Mouse (Mus musculus): ENCODE measurements around the gene Rps8. TPM values are rescaled to one million over a fixed set of nuclear protein-coding genes. Genes with fewer than 3 reads are reported as not detected.

Gene Rps8
- polyA plus RNA-seq, 1 experiment from 2014 or later = 894 TPM

DNA sequence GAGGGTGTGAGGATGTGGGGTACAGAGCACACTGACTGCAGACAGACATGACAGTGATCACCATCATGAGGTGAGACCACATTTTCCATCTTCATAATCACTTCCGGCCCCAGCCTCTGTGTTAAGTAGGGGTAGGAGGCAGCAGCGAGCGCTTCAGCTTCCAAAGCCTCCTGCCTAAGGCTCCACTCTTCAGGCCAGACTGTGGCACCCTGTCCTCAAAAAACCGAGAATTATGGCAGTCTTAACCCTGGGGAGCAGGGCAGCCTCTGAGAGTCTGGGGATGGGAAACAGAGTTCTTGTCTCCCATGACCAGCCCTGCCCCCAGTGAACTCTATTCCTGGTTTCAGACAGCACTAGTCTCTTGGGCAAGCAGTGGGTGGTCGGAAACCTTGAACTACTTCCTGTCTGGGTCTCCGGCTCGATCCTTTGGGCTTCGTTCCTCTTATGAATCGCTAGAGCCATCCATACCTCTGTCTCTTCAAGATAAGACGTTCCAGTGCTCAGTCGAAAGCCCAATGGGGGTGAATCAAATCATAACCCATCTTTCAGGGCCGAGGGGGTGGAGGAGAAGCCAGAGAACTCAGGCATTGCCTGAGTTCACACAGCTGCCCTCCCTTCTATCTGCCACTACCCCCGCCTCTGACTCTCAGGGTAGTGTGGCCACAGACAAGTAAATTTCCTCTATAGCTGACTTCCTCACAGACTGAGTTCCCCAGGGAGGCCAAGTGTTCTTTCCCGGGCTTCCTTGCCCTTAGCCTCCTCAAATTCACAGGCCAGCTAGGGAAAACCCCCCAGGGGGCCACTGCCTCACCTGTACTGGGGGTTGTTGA is 31.3 kb downstream of the Rps8 start:
- H3K9me3 ChIP-seq (replicated peaks; ENCODE audit: control insufficient read depth, low read length) = no peaks in the 10 kb centered on the region
- H3K4me2 ChIP-seq = peak overlapping the region; percentile 16
- H3K27ac ChIP-seq (ENCODE audit: low read depth, low read length) = peak overlapping the region; percentile 86
- peak overlapping the region; percentile 56 for H3K9ac ChIP-seq (ENCODE audit: low read depth, low read length)
- H3K4me1 ChIP-seq (ENCODE audit: control insufficient read depth, insufficient read depth, low read length) = peaks cover 20% of the 10 kb centered on the region
- 50% methylated on average over 14 of the region's 14 CpGs for WGBS (ENCODE audit: insufficient replicate concordance)
- no peaks in the 10 kb centered on the region for H3K36me3 ChIP-seq (ENCODE audit: control insufficient read depth, insufficient read depth, low read length)
- H3K27me3 ChIP-seq (ENCODE audit: control insufficient read depth, insufficient read depth, low read length) = no peaks in the 10 kb centered on the region
- ATAC-seq (replicated peaks; ENCODE audit: insufficient number of reproducible peaks, low FRiP score, low TSS enrichment) = no peak
- no peak overlapping the region for H3K4me3 ChIP-seq (ENCODE audit: low read depth, low read length)

DNA sequence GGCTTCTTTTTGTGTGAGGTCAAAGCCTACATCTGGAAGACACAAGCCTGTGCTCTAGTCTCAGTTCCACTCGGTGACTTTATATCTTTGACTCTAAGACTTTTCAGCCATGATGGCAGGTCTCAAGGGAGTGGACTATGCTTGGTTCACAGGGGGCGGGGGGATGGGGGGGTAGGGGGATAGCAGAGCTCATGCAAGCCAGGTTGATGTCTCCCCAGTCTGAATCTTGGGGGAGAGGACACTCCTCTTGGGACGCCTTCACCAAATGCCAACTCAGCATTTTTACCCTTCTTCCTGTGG is 31.9 kb downstream of the Rps8 start:
- no peak overlapping the region for H3K27ac ChIP-seq (ENCODE audit: low read depth, low read length)
- H3K4me1 ChIP-seq (ENCODE audit: control insufficient read depth, insufficient read depth, low read length) = peaks cover 21% of the 10 kb centered on the region
- H3K36me3 ChIP-seq (ENCODE audit: control insufficient read depth, insufficient read depth, low read length) = no peaks in the 10 kb centered on the region
- H3K4me2 ChIP-seq = no peak overlapping the region
- 71% methylated on average over 3 of the region's 3 CpGs for whole genome bisulfite sequencing (ENCODE audit: insufficient replicate concordance)
- H3K27me3 ChIP-seq (ENCODE audit: control insufficient read depth, insufficient read depth, low read length) = no peaks in the 10 kb centered on the region
- no peak overlapping the region for H3K9ac ChIP-seq (ENCODE audit: low read depth, low read length)
- no peak overlapping the region for H3K4me3 ChIP-seq (ENCODE audit: low read depth, low read length)
- no peaks in the 10 kb centered on the region for H3K9me3 ChIP-seq (replicated peaks; ENCODE audit: control insufficient read depth, low read length)
- ATAC-seq (replicated peaks; ENCODE audit: insufficient number of reproducible peaks, low FRiP score, low TSS enrichment) = no peak

GRCm38 (mm10) chr4:117123546-117124217 is 32.4 kb downstream of the Rps8 start:
- Histone ChIP-seq H3K9ac (ENCODE audit: low read depth, low read length) (no peak overlapping the region), H3K36me3 (ENCODE audit: control insufficient read depth, insufficient read depth, low read length) (no peaks in the 10 kb centered on the region), H3K4me1 (ENCODE audit: control insufficient read depth, insufficient read depth, low read length) (peaks cover 21% of the 10 kb centered on the region), H3K4me2 (no peak overlapping the region), H3K27me3 (ENCODE audit: control insufficient read depth, insufficient read depth, low read length) (no peaks in the 10 kb centered on the region), H3K4me3 (ENCODE audit: low read depth, low read length) (no peak overlapping the region), H3K9me3 (replicated peaks; ENCODE audit: control insufficient read depth, low read length) (no peaks in the 10 kb centered on the region), H3K27ac (ENCODE audit: low read depth, low read length) (no peak overlapping the region)
- no peak for ATAC-seq (replicated peaks; ENCODE audit: insufficient number of reproducible peaks, low FRiP score, low TSS enrichment)
- WGBS (ENCODE audit: insufficient replicate concordance) = 79% methylated on average over 7 of the region's 9 CpGs

DNA sequence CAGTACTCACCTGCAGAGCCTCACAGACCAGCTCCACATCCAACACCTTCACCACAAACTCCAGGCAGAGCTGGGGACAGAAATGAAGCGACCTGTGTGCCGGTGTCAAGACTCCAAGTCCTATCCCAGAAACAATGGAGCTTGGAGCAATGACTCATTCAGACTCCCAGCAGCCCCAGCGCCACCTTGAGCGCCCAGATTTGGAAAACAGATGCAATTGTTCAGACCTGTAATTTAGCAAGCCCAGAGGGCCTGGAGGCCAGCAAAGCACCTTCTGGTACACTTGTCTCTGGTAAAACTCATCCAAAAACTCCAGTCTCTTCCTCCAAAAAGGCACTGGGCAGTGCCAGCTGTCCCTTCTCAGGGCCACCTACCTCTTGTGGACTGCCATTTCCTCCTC is 33.8 kb downstream of the Rps8 start:
- WGBS (ENCODE audit: insufficient replicate concordance) = 80% methylated on average over 4 of the region's 4 CpGs

GRCm38 (mm10) chr4:117120445-117121414 is 35.3 kb downstream of the Rps8 start:
- Histone ChIP-seq H3K4me1 (ENCODE audit: control insufficient read depth, insufficient read depth, low read length) (peaks cover 17% of the 10 kb centered on the region), H3K27me3 (ENCODE audit: control insufficient read depth, insufficient read depth, low read length) (no peaks in the 10 kb centered on the region), H3K9ac (ENCODE audit: low read depth, low read length) (peak overlapping the region; percentile 83), H3K27ac (ENCODE audit: low read depth, low read length) (peak overlapping the region; percentile 89), H3K36me3 (ENCODE audit: control insufficient read depth, insufficient read depth, low read length) (no peaks in the 10 kb centered on the region), H3K9me3 (replicated peaks; ENCODE audit: control insufficient read depth, low read length) (no peaks in the 10 kb centered on the region), H3K4me3 (ENCODE audit: low read depth, low read length) (peak overlapping the region; percentile 54), H3K4me2 (peak overlapping the region; percentile 100)
- ATAC-seq (replicated peaks; ENCODE audit: insufficient number of reproducible peaks, low FRiP score, low TSS enrichment) = peak; percentile 89
- under 1% methylated on average over 69 of the region's 69 CpGs for WGBS (ENCODE audit: insufficient replicate concordance)

More for the DNA sequence above, 33.8 kb downstream of the Rps8 start:
- no peaks in the 10 kb centered on the region for H3K36me3 ChIP-seq (ENCODE audit: control insufficient read depth, insufficient read depth, low read length)
- H3K27ac ChIP-seq (ENCODE audit: low read depth, low read length) = no peak overlapping the region
- no peaks in the 10 kb centered on the region for H3K27me3 ChIP-seq (ENCODE audit: control insufficient read depth, insufficient read depth, low read length)
- H3K4me1 ChIP-seq (ENCODE audit: control insufficient read depth, insufficient read depth, low read length) = peaks cover 21% of the 10 kb centered on the region
- H3K9ac ChIP-seq (ENCODE audit: low read depth, low read length) = no peak overlapping the region
- no peak overlapping the region for H3K4me2 ChIP-seq
- no peaks in the 10 kb centered on the region for H3K9me3 ChIP-seq (replicated peaks; ENCODE audit: control insufficient read depth, low read length)
- H3K4me3 ChIP-seq (ENCODE audit: low read depth, low read length) = no peak overlapping the region
- no peak for ATAC-seq (replicated peaks; ENCODE audit: insufficient number of reproducible peaks, low FRiP score, low TSS enrichment)

DNA sequence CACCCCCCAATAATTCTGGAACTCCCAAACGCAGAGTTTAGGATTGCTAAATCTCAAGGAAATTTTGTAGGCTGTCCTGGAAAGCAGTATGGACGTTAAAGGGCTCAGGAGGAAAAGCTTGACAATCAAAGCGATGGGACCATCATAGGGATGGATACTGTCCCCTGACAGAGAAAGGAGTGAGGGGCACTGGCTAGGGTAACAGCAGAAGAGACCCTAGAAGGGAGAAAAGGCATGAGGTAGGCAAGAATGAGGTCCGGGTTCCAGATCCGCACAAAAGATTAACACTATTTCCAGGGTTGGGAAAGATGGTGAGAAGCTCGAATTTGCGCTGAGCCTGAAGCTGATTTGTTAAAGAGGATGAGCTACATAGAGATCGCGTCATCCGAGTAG is 36.0 kb downstream of the Rps8 start:
- Histone ChIP-seq H3K9me3 (replicated peaks; ENCODE audit: control insufficient read depth, low read length) (no peaks in the 10 kb centered on the region), H3K9ac (ENCODE audit: low read depth, low read length) (peak overlapping the region; percentile 83), H3K27me3 (ENCODE audit: control insufficient read depth, insufficient read depth, low read length) (no peaks in the 10 kb centered on the region), H3K27ac (ENCODE audit: low read depth, low read length) (peak overlapping the region; percentile 89), H3K4me3 (ENCODE audit: low read depth, low read length) (peak overlapping the region; percentile 54), H3K36me3 (ENCODE audit: control insufficient read depth, insufficient read depth, low read length) (no peaks in the 10 kb centered on the region), H3K4me1 (ENCODE audit: control insufficient read depth, insufficient read depth, low read length) (peaks cover 11% of the 10 kb centered on the region; the same call in 1 of the 2 replicates), H3K4me2 (peak overlapping the region; percentile 100)
- ATAC-seq (replicated peaks; ENCODE audit: insufficient number of reproducible peaks, low FRiP score, low TSS enrichment) = no peak
- WGBS (ENCODE audit: insufficient replicate concordance) = 6% methylated on average over 10 of the region's 10 CpGs

- WGBS (ENCODE audit: insufficient replicate concordance) = 70% methylated on average over 5 of the region's 5 CpGs
- H3K27me3 ChIP-seq (ENCODE audit: control insufficient read depth, insufficient read depth, low read length) = no peaks in the 10 kb centered on the region
- peak overlapping the region; percentile 89; the same call in 1 of the 2 replicates for H3K27ac ChIP-seq (ENCODE audit: low read depth, low read length)
- ATAC-seq (replicated peaks; ENCODE audit: insufficient number of reproducible peaks, low FRiP score, low TSS enrichment) = no peak
- H3K4me3 ChIP-seq (ENCODE audit: low read depth, low read length) = peak overlapping the region; percentile 54
- peaks cover 8% of the 10 kb centered on the region; the same call in 1 of the 2 replicates for H3K4me1 ChIP-seq (ENCODE audit: control insufficient read depth, insufficient read depth, low read length)
- peak overlapping the region; percentile 83 for H3K9ac ChIP-seq (ENCODE audit: low read depth, low read length)
- H3K36me3 ChIP-seq (ENCODE audit: control insufficient read depth, insufficient read depth, low read length) = no peaks in the 10 kb centered on the region
- H3K9me3 ChIP-seq (replicated peaks; ENCODE audit: control insufficient read depth, low read length) = no peaks in the 10 kb centered on the region
- H3K4me2 ChIP-seq = peak overlapping the region; percentile 100
Observed at GRCm38 (mm10) chr4:117119636-117120035, 36.4 kb downstream of the Rps8 start.

DNA sequence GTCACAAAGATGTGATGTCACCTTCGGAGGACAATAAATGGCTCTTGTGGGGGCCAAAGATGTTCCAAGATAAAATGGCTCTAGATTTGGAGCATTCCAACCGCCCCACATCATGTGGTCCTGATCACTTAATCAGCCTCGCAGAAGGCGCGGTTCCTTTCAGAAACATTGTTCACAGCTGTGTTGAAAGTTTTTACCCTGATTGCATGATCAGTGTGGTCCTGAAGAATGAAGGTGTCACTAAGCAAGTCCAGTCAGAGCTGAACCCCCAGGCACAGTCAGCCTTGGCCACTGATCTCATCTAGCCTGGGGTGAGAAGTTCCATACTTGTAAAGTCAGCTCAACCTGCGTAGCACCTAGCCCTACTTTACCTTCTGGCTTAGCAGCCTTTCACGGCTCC is 38.1 kb downstream of the Rps8 start:
- H3K9me3 ChIP-seq (replicated peaks; ENCODE audit: control insufficient read depth, low read length) = no peaks in the 10 kb centered on the region
- H3K4me1 ChIP-seq (ENCODE audit: control insufficient read depth, insufficient read depth, low read length) = 0 out of 2 replicates have a peak, but pooled peaks cover 4% of the 10 kb centered on the region
- 87% methylated on average over 7 of the region's 7 CpGs for WGBS (ENCODE audit: insufficient replicate concordance)
- H3K27me3 ChIP-seq (ENCODE audit: control insufficient read depth, insufficient read depth, low read length) = no peaks in the 10 kb centered on the region
- no peak overlapping the region for H3K9ac ChIP-seq (ENCODE audit: low read depth, low read length)
- H3K4me3 ChIP-seq (ENCODE audit: low read depth, low read length) = no peak overlapping the region
- ATAC-seq (replicated peaks; ENCODE audit: insufficient number of reproducible peaks, low FRiP score, low TSS enrichment) = no peak
- no peak overlapping the region for H3K27ac ChIP-seq (ENCODE audit: low read depth, low read length)
- H3K36me3 ChIP-seq (ENCODE audit: control insufficient read depth, insufficient read depth, low read length) = no peaks in the 10 kb centered on the region
- H3K4me2 ChIP-seq = no peak overlapping the region
